Comparison of ENCODE assay signal across 18 mouse cellular contexts in the genomic region with DNA sequence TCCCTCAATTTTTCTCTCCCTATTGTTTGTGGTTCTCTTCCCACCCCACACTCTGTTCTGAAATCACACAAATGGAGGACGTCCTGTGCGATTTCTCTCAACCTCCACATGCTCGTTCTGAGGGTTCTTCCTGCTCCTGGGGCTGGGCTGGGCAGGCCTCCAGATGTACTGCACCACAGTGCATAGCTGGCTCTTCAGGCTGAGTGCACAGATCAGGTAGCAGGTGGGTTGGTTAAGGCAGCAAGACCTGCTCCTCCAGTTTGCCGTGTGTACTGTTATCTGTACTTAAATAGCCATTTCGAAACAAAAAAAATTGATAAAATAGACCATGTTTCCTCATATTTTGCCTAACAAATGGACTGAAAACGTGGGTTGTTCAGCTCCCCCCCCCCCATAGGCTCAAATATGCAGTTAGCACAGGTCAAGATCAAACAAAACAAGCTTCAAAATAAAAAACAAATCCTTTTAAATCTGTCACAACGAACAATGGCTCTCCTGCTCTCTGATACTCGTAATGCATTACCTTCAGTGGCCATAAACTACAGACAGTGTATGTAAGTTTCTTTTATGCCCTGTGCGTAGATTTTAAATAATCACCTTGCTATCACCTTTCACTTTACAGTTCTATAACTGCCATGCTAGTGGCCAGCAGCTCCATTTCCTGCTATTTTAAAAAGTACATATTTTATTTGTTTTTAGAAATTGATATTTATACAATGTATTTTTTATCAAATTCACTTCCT. TPM values are rescaled to one million over a fixed set of nuclear protein-coding genes. Genes with fewer than 3 reads are reported as not detected.
DNase-seq lines count a peak whose midpoint lies in the region; ATAC-seq lines count a peak whose summit lies in the region.
"Had no signal": no experiment of that assay in that cellular context is flagged by ENCODE, and none has a peak within 500 bp of the region (broad histone marks: within the 10 kb centered on the region; RNA-seq: fewer than 3 reads in every experiment).

No protein-coding gene starts in this region.

- H3K27ac ChIP-seq in embryonic facial prominence, embryonic 11.5 days (replicated peaks; ENCODE audit: low read depth, low read length) = no peak overlapping the region
- no peak overlapping the region for H3K27ac ChIP-seq in embryonic facial prominence, embryonic 10.5 days (replicated peaks)
- H3K27ac ChIP-seq in forebrain, embryonic 16.5 days (ENCODE audit: low read length) = no peak overlapping the region
- H3K27ac ChIP-seq: forebrain, embryonic 10.5 days; heart, adult 2 months; hindbrain, embryonic 15.5 days; kidney, postnatal 0 days; macrophage; midbrain, embryonic 13.5 days had no signal

- no peak overlapping the region for H3K4me2 ChIP-seq in embryonic facial prominence, embryonic 11.5 days (ENCODE audit: low read depth, low read length)
- H3K4me2 ChIP-seq in forebrain, embryonic 16.5 days (ENCODE audit: low read length) = no peak overlapping the region
- H3K4me2 ChIP-seq: hindbrain, embryonic 15.5 days; midbrain, embryonic 13.5 days had no signal

- H3K9ac ChIP-seq in embryonic facial prominence, embryonic 11.5 days (replicated peaks; ENCODE audit: low read length) = no peak overlapping the region
- H3K9ac ChIP-seq in forebrain, embryonic 16.5 days (replicated peaks; ENCODE audit: low read depth, low read length) = no peak overlapping the region
- H3K9ac ChIP-seq: hindbrain, embryonic 15.5 days; midbrain, embryonic 13.5 days had no signal

- no peaks in the 10 kb centered on the region for H3K36me3 ChIP-seq in embryonic facial prominence, embryonic 11.5 days (replicated peaks; ENCODE audit: control insufficient read depth, insufficient read depth, low read depth, low read length)
- no peaks in the 10 kb centered on the region for H3K36me3 ChIP-seq in embryonic facial prominence, embryonic 10.5 days (replicated peaks)
- H3K36me3 ChIP-seq in forebrain, embryonic 16.5 days (ENCODE audit: control insufficient read depth, insufficient read depth) = no peaks in the 10 kb centered on the region
- H3K36me3 ChIP-seq: forebrain, embryonic 10.5 days; hindbrain, embryonic 15.5 days; midbrain, embryonic 13.5 days had no signal

- H3K9me3 ChIP-seq in embryonic facial prominence, embryonic 11.5 days (replicated peaks; ENCODE audit: control insufficient read depth, low read length) = no peaks in the 10 kb centered on the region
- no peaks in the 10 kb centered on the region for H3K9me3 ChIP-seq in embryonic facial prominence, embryonic 10.5 days
- no peaks in the 10 kb centered on the region for H3K9me3 ChIP-seq in forebrain, embryonic 16.5 days (ENCODE audit: control insufficient read depth, low read length)
- H3K9me3 ChIP-seq: forebrain, embryonic 10.5 days; hindbrain, embryonic 15.5 days; midbrain, embryonic 13.5 days had no signal

- WGBS in embryonic facial prominence, embryonic 11.5 days = 62% methylated on average over 9 of the region's 9 CpGs
- 67% methylated on average over 9 of the region's 9 CpGs for WGBS in embryonic facial prominence, embryonic 10.5 days
- WGBS in forebrain, embryonic 16.5 days = 69% methylated on average over 9 of the region's 9 CpGs

- DNase-seq in embryonic facial prominence, embryonic 11.5 days (ENCODE audit: low spot score) = peak; percentile 33
- no peak for DNase-seq in embryonic facial prominence, embryonic 10.5 days (ENCODE audit: low spot score)
- peak; percentile 56 for DNase-seq in urinary bladder, postnatal 25 days (ENCODE audit: low spot score)
- no peak for DNase-seq in urinary bladder, adult 2 months (ENCODE audit: low spot score)
- peak; percentile 70 for DNase-seq in lung, postnatal 10 days
- DNase-seq in urinary bladder, postnatal 36 days (ENCODE audit: low spot score in 2 of 2) = peak; percentile 53 to 71
- no peak for DNase-seq in right cerebral cortex, adult 2 months (ENCODE audit: low spot score in 2 of 2)
- DNase-seq: cerebellum, postnatal 14 days; heart, adult 2 months; heart, postnatal 10 days had no signal

- peaks cover 34% of the 10 kb centered on the region for H3K27me3 ChIP-seq in embryonic facial prominence, embryonic 11.5 days (ENCODE audit: control insufficient read depth, insufficient read depth, low read length)
- H3K27me3 ChIP-seq in embryonic facial prominence, embryonic 10.5 days (replicated peaks; ENCODE audit: low read depth, poor library complexity, severe bottlenecking) = peaks cover 70% of the 10 kb centered on the region
- H3K27me3 ChIP-seq in forebrain, embryonic 16.5 days (replicated peaks; ENCODE audit: control insufficient read depth, insufficient read depth, low read length) = peaks cover 35% of the 10 kb centered on the region

- H3K4me3 ChIP-seq in embryonic facial prominence, embryonic 11.5 days (ENCODE audit: low read depth, low read length) = no peak overlapping the region
- no peak overlapping the region for H3K4me3 ChIP-seq in embryonic facial prominence, embryonic 10.5 days
- H3K4me3 ChIP-seq in forebrain, embryonic 16.5 days (replicated peaks; ENCODE audit: low read length) = no peak overlapping the region
- H3K4me3 ChIP-seq: forebrain, embryonic 10.5 days; heart, adult 2 months; hindbrain, embryonic 15.5 days; midbrain, embryonic 13.5 days had no signal

- no peaks in the 10 kb centered on the region; the same call in 1 of the 2 replicates for H3K4me1 ChIP-seq in embryonic facial prominence, embryonic 11.5 days (ENCODE audit: control insufficient read depth, insufficient read depth, low read length)
- peaks cover 9% of the 10 kb centered on the region for H3K4me1 ChIP-seq in embryonic facial prominence, embryonic 10.5 days
- H3K4me1 ChIP-seq in forebrain, embryonic 16.5 days (replicated peaks; ENCODE audit: control insufficient read depth, insufficient read depth, low read length) = peaks cover 8% of the 10 kb centered on the region; the same call in 1 of the 2 replicates

- ATAC-seq in embryonic facial prominence, embryonic 11.5 days (replicated peaks; ENCODE audit: insufficient number of reproducible peaks, low FRiP score, low TSS enrichment, low read depth) = 0 out of 2 replicates have a peak, but pooled peaks have one; percentile 59
- no peak for ATAC-seq in forebrain, embryonic 16.5 days
- ATAC-seq: midbrain, embryonic 13.5 days had no signal

RNA-seq across cellular contexts. Expression of gene Mcidas, which starts 7.1 kb away (rescaled TPM):
- polyA plus RNA-seq in embryonic facial prominence, embryonic 11.5 days (2014; fragmentation: Nextera tagmentation; extraction: Ambion mirVana) = not detected in 2 replicates
- 0.06 and 0.50 TPM in 2 replicates for polyA plus RNA-seq in embryonic facial prominence, embryonic 10.5 days (2016; fragmentation: Nextera tagmentation; extraction: Ambion mirVana)
- polyA plus RNA-seq in urinary bladder, adult 2 months (2012; rRNA removed) = 0.14 and 0.25 TPM in 2 replicates
- 0.20 and 0.66 TPM in 2 replicates for polyA plus RNA-seq in forebrain, embryonic 16.5 days (2015; fragmentation: Nextera tagmentation; extraction: Ambion mirVana)
- polyA plus RNA-seq: kidney, postnatal 0 days; limb, embryonic 14.5 days; macrophage; spleen, adult 2 months had no signal

RNA-seq across cellular contexts. Expression of gene Ccno, which starts 13.1 kb away (rescaled TPM):
- polyA plus RNA-seq in embryonic facial prominence, embryonic 11.5 days (2014; fragmentation: Nextera tagmentation; extraction: Ambion mirVana) = 0.17 and 0.66 TPM in 2 replicates
- polyA plus RNA-seq in embryonic facial prominence, embryonic 10.5 days (2016; fragmentation: Nextera tagmentation; extraction: Ambion mirVana) = 0.24 and 0.57 TPM in 2 replicates
- polyA plus RNA-seq in urinary bladder, adult 2 months (2012; rRNA removed) = 0.57 and 0.67 TPM in 2 replicates
- 0.51 and 1.4 TPM in 2 replicates for polyA plus RNA-seq in forebrain, embryonic 16.5 days (2015; fragmentation: Nextera tagmentation; extraction: Ambion mirVana)
- polyA plus RNA-seq: macrophage had no signal

RNA-seq across cellular contexts. Expression of gene Cdc20b, which starts 34.2 kb away (rescaled TPM):
- polyA plus RNA-seq in embryonic facial prominence, embryonic 11.5 days (2014; fragmentation: Nextera tagmentation; extraction: Ambion mirVana) = 0.14 TPM in 1 of 2 replicates, not detected in the other
- polyA plus RNA-seq in embryonic facial prominence, embryonic 10.5 days (2016; fragmentation: Nextera tagmentation; extraction: Ambion mirVana) = 0.19 and 0.83 TPM in 2 replicates
- not detected in 2 replicates for polyA plus RNA-seq in urinary bladder, adult 2 months (2012; rRNA removed)
- polyA plus RNA-seq in forebrain, embryonic 16.5 days (2015; fragmentation: Nextera tagmentation; extraction: Ambion mirVana) = 0.33 TPM in 1 of 2 replicates, not detected in the other
- polyA plus RNA-seq: kidney, postnatal 0 days; limb, embryonic 14.5 days; macrophage had no signal

RNA-seq across cellular contexts. Expression of gene Gpx8, which starts 45.5 kb away (rescaled TPM):
- polyA plus RNA-seq in embryonic facial prominence, embryonic 11.5 days (2014; fragmentation: Nextera tagmentation; extraction: Ambion mirVana) = 142 and 155 TPM in 2 replicates
- 90.2 and 98.3 TPM in 2 replicates for polyA plus RNA-seq in embryonic facial prominence, embryonic 10.5 days (2016; fragmentation: Nextera tagmentation; extraction: Ambion mirVana)
- polyA plus RNA-seq in urinary bladder, adult 2 months (2012; rRNA removed) = 105 and 114 TPM in 2 replicates
- polyA plus RNA-seq in forebrain, embryonic 16.5 days (2015; fragmentation: Nextera tagmentation; extraction: Ambion mirVana) = 39.0 and 44.8 TPM in 2 replicates
- polyA plus RNA-seq: macrophage had no signal

Comparison
In these comparisons a context has a peak if more than half of its experiments do, and no peak if none do; other contexts are left out.
1. DNase-seq: peak in embryonic facial prominence, embryonic 11.5 days (single experiment), urinary bladder, postnatal 25 days (single experiment), lung, postnatal 10 days (single experiment) and urinary bladder, postnatal 36 days (2 of 2); none in embryonic facial prominence, embryonic 10.5 days (single experiment), urinary bladder, adult 2 months (single experiment) and right cerebral cortex, adult 2 months (0 of 2).